Comparison of ENCODE assay signal across 30 mouse cellular contexts in genomic region chr12:42914374-42914773, GRCm38 (mm10).
"Had no signal": no experiment of that assay in that cellular context is flagged by ENCODE, and none has a peak within 500 bp of the region (broad histone marks: within the 10 kb centered on the region; RNA-seq: fewer than 3 reads in every experiment).

No protein-coding gene starts in this region.

- H3K4me3 ChIP-seq: heart, embryonic 12.5 days; heart, embryonic 13.5 days; heart, embryonic 15.5 days; hindbrain, embryonic 10.5 days; hindbrain, embryonic 12.5 days; hindbrain, embryonic 13.5 days; hindbrain, embryonic 15.5 days; intestine, embryonic 15.5 days; kidney, embryonic 15.5 days; layer of hippocampus, adult 2 months; left cerebral cortex, adult 2 months had no signal

- H3K27ac ChIP-seq: heart, embryonic 13.5 days; heart, embryonic 15.5 days; hindbrain, embryonic 10.5 days; hindbrain, embryonic 12.5 days; hindbrain, embryonic 13.5 days; hindbrain, embryonic 14.5 days; hindbrain, embryonic 15.5 days; hindbrain, postnatal 0 days; intestine, embryonic 15.5 days; kidney, embryonic 15.5 days; kidney, postnatal 0 days; layer of hippocampus, adult 2 months; left cerebral cortex, adult 2 months had no signal

- H3K36me3 ChIP-seq: heart, embryonic 12.5 days; heart, embryonic 13.5 days; heart, embryonic 15.5 days; hindbrain, embryonic 10.5 days; hindbrain, embryonic 12.5 days; hindbrain, embryonic 13.5 days; hindbrain, embryonic 15.5 days; intestine, embryonic 15.5 days; kidney, embryonic 15.5 days had no signal

- H3K9ac ChIP-seq: heart, embryonic 12.5 days; heart, embryonic 13.5 days; heart, embryonic 15.5 days; hindbrain, embryonic 12.5 days; hindbrain, embryonic 13.5 days; hindbrain, embryonic 14.5 days; hindbrain, embryonic 15.5 days; intestine, embryonic 15.5 days; kidney, embryonic 15.5 days had no signal

- H3K27me3 ChIP-seq: heart, embryonic 12.5 days; heart, embryonic 13.5 days; heart, embryonic 15.5 days; hindbrain, embryonic 12.5 days; hindbrain, embryonic 13.5 days; hindbrain, embryonic 15.5 days; intestine, embryonic 15.5 days; kidney, embryonic 15.5 days had no signal

- H3K4me1 ChIP-seq: heart, embryonic 12.5 days; heart, embryonic 13.5 days; heart, embryonic 15.5 days; hindbrain, embryonic 10.5 days; hindbrain, embryonic 12.5 days; hindbrain, embryonic 13.5 days; hindbrain, embryonic 15.5 days; intestine, embryonic 15.5 days; kidney, embryonic 15.5 days had no signal

- H3K4me2 ChIP-seq: heart, embryonic 12.5 days; heart, embryonic 13.5 days; heart, embryonic 15.5 days; hindbrain, embryonic 12.5 days; hindbrain, embryonic 13.5 days; hindbrain, embryonic 14.5 days; hindbrain, embryonic 15.5 days; intestine, embryonic 15.5 days; kidney, embryonic 15.5 days had no signal

- DNase-seq: heart, postnatal 10 days; heart, postnatal 14 days; heart, postnatal 36 days; heart, postnatal 4 days; kidney, adult 11 months; kidney, adult 18-20 months; kidney, adult 2 months; kidney, adult 8-10 months; kidney, adult 9 months; kidney, postnatal 10 days; kidney, postnatal 14 days; kidney, postnatal 25 days; kidney, postnatal 36 days; kidney, postnatal 4 days; layer of hippocampus, adult 9-11 months; layer of hippocampus, postnatal 36 days had no signal

- H3K9me3 ChIP-seq: heart, embryonic 12.5 days; heart, embryonic 13.5 days; heart, embryonic 15.5 days; hindbrain, embryonic 10.5 days; hindbrain, embryonic 12.5 days; hindbrain, embryonic 13.5 days; hindbrain, embryonic 15.5 days; intestine, embryonic 15.5 days; kidney, embryonic 15.5 days had no signal
